Mouse (Mus musculus): ENCODE measurements around the gene Polr2b. TPM values are rescaled to one million over a fixed set of nuclear protein-coding genes. Genes with fewer than 3 reads are reported as not detected.

Gene Polr2b
- polyA plus RNA-seq, 1 experiment from 2014 or later = 115 TPM

Small RNAs within 50 kb of the gene (microRNA-seq; reads per million reads assigned to microRNA genes)
- 0.78 reads per million for gene Mir5098

Other genes starting within 250 kb of the Polr2b start
- gene Hopx, start 195.0 kb upstream of the Polr2b start, polyA plus RNA-seq (2014; fragmentation: Nextera tagmentation; extraction: Ambion mirVana) = 1.2 and 1.6 TPM in 2 replicates
- gene Spink2, start 98.7 kb upstream of the Polr2b start, polyA plus RNA-seq (2014; fragmentation: Nextera tagmentation; extraction: Ambion mirVana) = 2.1 and 2.6 TPM in 2 replicates
- 25.0 and 28.6 TPM in 2 replicates for gene Rest, start 44.7 kb upstream of the Polr2b start, polyA plus RNA-seq (2014; fragmentation: Nextera tagmentation; extraction: Ambion mirVana)
- gene Noa1, start 63 bp upstream of the Polr2b start, polyA plus RNA-seq (2014; fragmentation: Nextera tagmentation; extraction: Ambion mirVana) = 33.1 and 33.4 TPM in 2 replicates
- gene Igfbp7, start 97.9 kb downstream of the Polr2b start, polyA plus RNA-seq (2014; fragmentation: Nextera tagmentation; extraction: Ambion mirVana) = 19.4 and 22.6 TPM in 2 replicates